In genomic region chr7:37473311-37474084, GRCm38 (mm10) we compare ENCODE assay signal across 22 mouse cellular contexts.
DNase-seq lines count a peak whose midpoint lies in the region; ATAC-seq lines count a peak whose summit lies in the region.
"Had no signal": no experiment of that assay in that cellular context is flagged by ENCODE, and none has a peak within 500 bp of the region (broad histone marks: within the 10 kb centered on the region; RNA-seq: fewer than 3 reads in every experiment).

No protein-coding gene starts in this region.

- H3K27me3 ChIP-seq in kidney, embryonic 16.5 days (ENCODE audit: insufficient read depth, low read length): no peaks in the 10 kb centered on the region
- no peaks in the 10 kb centered on the region for H3K27me3 ChIP-seq in lung, embryonic 15.5 days
- no peaks in the 10 kb centered on the region for H3K27me3 ChIP-seq in midbrain, embryonic 10.5 days (ENCODE audit: low read depth, poor library complexity, severe bottlenecking)
- no peaks in the 10 kb centered on the region for H3K27me3 ChIP-seq in midbrain, embryonic 13.5 days
- H3K27me3 ChIP-seq: CH12.LX; embryonic facial prominence, embryonic 12.5 days; forebrain, embryonic 15.5 days; heart, embryonic 15.5 days; hindbrain, embryonic 13.5 days had no signal

- no peak overlapping the region for H3K4me3 ChIP-seq in kidney, embryonic 16.5 days (ENCODE audit: low read length)
- no peak overlapping the region for H3K4me3 ChIP-seq in lung, embryonic 15.5 days
- no peak overlapping the region for H3K4me3 ChIP-seq in midbrain, embryonic 10.5 days
- no peak overlapping the region for H3K4me3 ChIP-seq in midbrain, embryonic 13.5 days (replicated peaks)
- H3K4me3 ChIP-seq: embryonic facial prominence, embryonic 12.5 days; forebrain, embryonic 15.5 days; heart, embryonic 15.5 days; hindbrain, embryonic 13.5 days had no signal

- no peak overlapping the region for H3K27ac ChIP-seq in kidney, embryonic 16.5 days (ENCODE audit: low read length)
- H3K27ac ChIP-seq in lung, embryonic 15.5 days: peak overlapping the region; percentile 37; the same call in 1 of the 2 replicates
- 0 out of 2 replicates have a peak overlapping the region, but pooled peaks have one; percentile 9 for H3K27ac ChIP-seq in midbrain, embryonic 10.5 days (replicated peaks)
- H3K27ac ChIP-seq in midbrain, embryonic 13.5 days: no peak overlapping the region
- H3K27ac ChIP-seq: embryonic facial prominence, embryonic 12.5 days; forebrain, embryonic 15.5 days; heart, embryonic 15.5 days; hindbrain, embryonic 13.5 days had no signal

- no peaks in the 10 kb centered on the region for H3K9me3 ChIP-seq in kidney, embryonic 16.5 days (ENCODE audit: low read length)
- H3K9me3 ChIP-seq in lung, embryonic 15.5 days: no peaks in the 10 kb centered on the region
- H3K9me3 ChIP-seq in midbrain, embryonic 10.5 days (replicated peaks): no peaks in the 10 kb centered on the region
- no peaks in the 10 kb centered on the region for H3K9me3 ChIP-seq in midbrain, embryonic 13.5 days
- H3K9me3 ChIP-seq: embryonic facial prominence, embryonic 12.5 days; forebrain, embryonic 15.5 days; heart, embryonic 15.5 days; hindbrain, embryonic 13.5 days had no signal

- H3K9ac ChIP-seq in kidney, embryonic 16.5 days (replicated peaks; ENCODE audit: low read length): no peak overlapping the region
- H3K9ac ChIP-seq in lung, embryonic 15.5 days: no peak overlapping the region
- no peak overlapping the region for H3K9ac ChIP-seq in midbrain, embryonic 13.5 days (replicated peaks)
- H3K9ac ChIP-seq: embryonic facial prominence, embryonic 12.5 days; forebrain, embryonic 15.5 days; heart, embryonic 15.5 days; hindbrain, embryonic 13.5 days had no signal

- no peak overlapping the region for H3K4me2 ChIP-seq in kidney, embryonic 16.5 days (replicated peaks; ENCODE audit: low read depth, low read length)
- peak overlapping the region; percentile 34 for H3K4me2 ChIP-seq in lung, embryonic 15.5 days
- H3K4me2 ChIP-seq in midbrain, embryonic 13.5 days (replicated peaks): no peak overlapping the region
- H3K4me2 ChIP-seq: embryonic facial prominence, embryonic 12.5 days; forebrain, embryonic 15.5 days; heart, embryonic 15.5 days; hindbrain, embryonic 13.5 days had no signal

- WGBS in kidney, embryonic 16.5 days: 46% methylated on average over 24 of the region's 24 CpGs
- WGBS in lung, embryonic 15.5 days: 31% methylated on average over 24 of the region's 24 CpGs
- WGBS in midbrain, embryonic 10.5 days: 80% methylated on average over 24 of the region's 24 CpGs
- 81% methylated on average over 24 of the region's 24 CpGs for WGBS in midbrain, embryonic 13.5 days

- no peaks in the 10 kb centered on the region for H3K36me3 ChIP-seq in kidney, embryonic 16.5 days (ENCODE audit: insufficient read depth, low read length)
- no peaks in the 10 kb centered on the region for H3K36me3 ChIP-seq in lung, embryonic 15.5 days
- peaks cover 6% of the 10 kb centered on the region; the same call in 1 of the 2 replicates for H3K36me3 ChIP-seq in midbrain, embryonic 10.5 days
- H3K36me3 ChIP-seq in midbrain, embryonic 13.5 days: no peaks in the 10 kb centered on the region
- H3K36me3 ChIP-seq: embryonic facial prominence, embryonic 12.5 days; forebrain, embryonic 15.5 days; G1E; heart, embryonic 15.5 days had no signal

- H3K4me1 ChIP-seq in kidney, embryonic 16.5 days (ENCODE audit: insufficient read depth, low read length): 0 out of 2 replicates have a peak, but pooled peaks cover 6% of the 10 kb centered on the region
- peaks cover 15% of the 10 kb centered on the region for H3K4me1 ChIP-seq in lung, embryonic 15.5 days
- peaks cover 6% of the 10 kb centered on the region for H3K4me1 ChIP-seq in midbrain, embryonic 10.5 days
- H3K4me1 ChIP-seq in midbrain, embryonic 13.5 days (replicated peaks): no peaks in the 10 kb centered on the region
- H3K4me1 ChIP-seq: embryonic facial prominence, embryonic 12.5 days; forebrain, embryonic 15.5 days; heart, embryonic 15.5 days had no signal

- ATAC-seq in kidney, embryonic 16.5 days (ENCODE audit: low FRiP score, low TSS enrichment): 0 out of 2 replicates have a peak, but pooled peaks have one; percentile 54
- ATAC-seq in lung, embryonic 15.5 days (ENCODE audit: borderline replicate concordance, extremely low read depth, low FRiP score, low TSS enrichment): peak; percentile 75
- no peak for ATAC-seq in midbrain, embryonic 13.5 days
- ATAC-seq: forebrain, embryonic 15.5 days had no signal

- no peak for DNase-seq in kidney, postnatal 4 days
- no peak for DNase-seq in lung, postnatal 25 days (ENCODE audit: low spot score)
- DNase-seq in midbrain, embryonic 10.5 days (ENCODE audit: low spot score): no peak
- peak; percentile 15 for DNase-seq in brain, adult 2 months (ENCODE audit: low read depth, low spot score)
- DNase-seq in embryo, embryonic 11 days: no peak
- DNase-seq: adrenal gland, adult 8-10 months; adrenal gland, postnatal 36 days; cerebellum, adult 11 months; cerebellum, adult 8-10 months; cerebellum, postnatal 14 days; gastrocnemius, postnatal 36 days; heart, adult 11 months; heart, postnatal 14 days had no signal

Comparison
In these comparisons a context has a peak if more than half of its experiments do, and no peak if none do; other contexts are left out.
1. H3K27ac ChIP-seq: peak in lung, embryonic 15.5 days (single experiment) and midbrain, embryonic 10.5 days (single experiment); none in kidney, embryonic 16.5 days (single experiment) and midbrain, embryonic 13.5 days (single experiment).